Mouse (Mus musculus): ENCODE data around the gene Csnk1g2. TPM values are rescaled to one million over a fixed set of nuclear protein-coding genes. Genes with fewer than 3 reads are reported as not detected.

The Csnk1g2 gene
- polyA plus RNA-seq, 1 experiment from 2014 or later = 86.9 TPM

DNA sequence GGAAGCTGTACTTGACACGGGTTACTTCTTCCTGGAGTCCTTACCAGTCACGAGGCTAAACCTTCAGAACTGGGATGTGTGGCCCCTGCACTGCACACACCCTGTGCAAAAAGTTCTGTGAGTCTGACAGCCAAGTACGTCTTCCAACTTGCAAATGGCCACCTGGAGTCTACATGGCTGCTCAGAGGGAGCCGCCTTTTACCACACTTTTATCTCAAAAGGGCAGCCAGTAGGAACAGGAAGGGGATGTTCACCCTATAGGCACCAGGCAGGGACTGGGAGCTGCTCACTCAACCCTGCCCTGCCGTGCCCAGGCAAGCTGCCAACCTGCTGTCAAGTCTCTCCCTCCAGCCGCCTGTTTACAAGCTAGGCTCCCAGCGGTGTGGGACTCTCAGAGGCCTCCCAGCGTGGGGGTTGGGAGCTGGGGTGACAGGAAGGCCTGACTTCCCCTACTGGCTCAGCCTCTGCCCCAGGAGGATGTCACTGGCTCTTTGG is 55.4 kb downstream of the Csnk1g2 start, which contains the start of gene Mknk2:
Mknk2 (minus strand) TSS at position 171 of the 495 bp plus-strand sequence.
- H3K9me3 ChIP-seq (ENCODE audit: control insufficient read depth, low read length) = no peaks in the 10 kb centered on the region
- H3K9ac ChIP-seq (ENCODE audit: low read length) = peak within 1 kb of the TSS; percentile 77
- WGBS = 37% methylated on average over 8 of the region's 8 CpGs
- ATAC-seq (ENCODE audit: low FRiP score) = no peak
- peak within 1 kb of the TSS; percentile 98 for H3K4me3 ChIP-seq (ENCODE audit: low read depth, low read length)
- peak within 1 kb of the TSS; percentile 90 for H3K27ac ChIP-seq (ENCODE audit: low read depth, low read length)
- no peaks in the 10 kb centered on the region for H3K36me3 ChIP-seq (ENCODE audit: control insufficient read depth, insufficient read depth, low read length)
- H3K4me2 ChIP-seq = peak within 1 kb of the TSS; percentile 92
- DNase-seq (ENCODE audit: low spot score, missing footprints) = no peak
- H3K4me1 ChIP-seq (ENCODE audit: control insufficient read depth, insufficient read depth, low read length) = peaks cover 37% of the 10 kb centered on the region
- H3K27me3 ChIP-seq (ENCODE audit: control insufficient read depth, insufficient read depth, low read length) = no peaks in the 10 kb centered on the region

DNA sequence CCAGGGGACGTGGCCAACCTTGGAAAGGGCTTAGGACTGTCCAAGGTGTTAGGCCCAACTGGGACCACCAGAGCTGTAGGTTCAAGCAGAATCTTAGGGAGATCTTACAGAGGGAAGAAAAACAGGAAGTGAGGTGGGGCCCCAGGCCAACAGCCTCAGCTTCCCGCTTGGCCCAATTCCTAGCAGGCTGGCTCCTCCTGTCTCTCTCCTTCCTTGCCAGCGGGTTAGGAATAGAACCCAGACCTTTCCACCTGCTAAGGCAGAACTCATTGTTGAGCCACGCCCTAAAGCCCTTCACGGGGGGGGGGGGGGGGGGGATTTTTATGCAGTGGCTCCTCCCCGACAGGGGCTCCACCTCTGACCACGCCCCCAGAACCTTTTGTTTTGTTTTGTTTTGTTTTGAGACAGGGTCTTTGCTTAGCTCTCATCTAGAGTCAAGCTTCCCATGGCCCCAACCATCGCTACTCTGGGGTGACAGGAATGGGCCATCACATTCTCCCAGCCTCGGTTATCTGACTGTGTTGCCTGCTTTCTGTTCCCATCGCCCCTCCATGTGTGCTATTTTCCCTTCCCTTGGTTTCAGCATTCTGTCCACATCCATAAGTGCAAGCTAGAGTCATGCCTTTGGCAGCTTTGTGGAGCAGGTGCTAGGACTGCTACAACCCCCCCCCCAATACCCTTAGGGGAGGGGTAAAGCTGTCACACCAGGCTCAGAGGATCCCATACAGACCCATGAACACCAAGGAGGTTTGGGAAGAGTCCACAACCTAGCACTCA is 56.2 kb downstream of the Csnk1g2 start:
- H3K27me3 ChIP-seq (ENCODE audit: control insufficient read depth, insufficient read depth, low read length) = no peaks in the 10 kb centered on the region
- peak overlapping the region; percentile 20 for H3K9ac ChIP-seq (ENCODE audit: low read length)
- no peak for ATAC-seq (ENCODE audit: low FRiP score)
- DNase-seq (ENCODE audit: low spot score, missing footprints) = no peak
- WGBS = 51% methylated on average over 10 of the region's 10 CpGs
- no peaks in the 10 kb centered on the region for H3K36me3 ChIP-seq (ENCODE audit: control insufficient read depth, insufficient read depth, low read length)
- no peak overlapping the region; the same call in 1 of the 2 replicates for H3K27ac ChIP-seq (ENCODE audit: low read depth, low read length)
- no peak overlapping the region for H3K4me2 ChIP-seq
- H3K4me3 ChIP-seq (ENCODE audit: low read depth, low read length) = no peak overlapping the region
- peaks cover 32% of the 10 kb centered on the region for H3K4me1 ChIP-seq (ENCODE audit: control insufficient read depth, insufficient read depth, low read length)
- H3K9me3 ChIP-seq (ENCODE audit: control insufficient read depth, low read length) = no peaks in the 10 kb centered on the region

GRCm38 (mm10) chr10:80679556-80680259 is 57.1 kb downstream of the Csnk1g2 start:
- Histone ChIP-seq H3K4me1 (ENCODE audit: control insufficient read depth, insufficient read depth, low read length) (peaks cover 23% of the 10 kb centered on the region), H3K9me3 (ENCODE audit: control insufficient read depth, low read length) (no peaks in the 10 kb centered on the region), H3K27ac (ENCODE audit: low read depth, low read length) (no peak overlapping the region; the same call in 1 of the 2 replicates), H3K36me3 (ENCODE audit: control insufficient read depth, insufficient read depth, low read length) (no peaks in the 10 kb centered on the region), H3K27me3 (ENCODE audit: control insufficient read depth, insufficient read depth, low read length) (no peaks in the 10 kb centered on the region), H3K4me3 (ENCODE audit: low read depth, low read length) (no peak overlapping the region), H3K9ac (ENCODE audit: low read length) (peak overlapping the region; percentile 20; the same call in 1 of the 2 replicates), H3K4me2 (no peak overlapping the region)
- WGBS = 59% methylated on average over 9 of the region's 9 CpGs
- ATAC-seq (ENCODE audit: low FRiP score) (no peak), DNase-seq (ENCODE audit: low spot score, missing footprints) (no peak)

DNA sequence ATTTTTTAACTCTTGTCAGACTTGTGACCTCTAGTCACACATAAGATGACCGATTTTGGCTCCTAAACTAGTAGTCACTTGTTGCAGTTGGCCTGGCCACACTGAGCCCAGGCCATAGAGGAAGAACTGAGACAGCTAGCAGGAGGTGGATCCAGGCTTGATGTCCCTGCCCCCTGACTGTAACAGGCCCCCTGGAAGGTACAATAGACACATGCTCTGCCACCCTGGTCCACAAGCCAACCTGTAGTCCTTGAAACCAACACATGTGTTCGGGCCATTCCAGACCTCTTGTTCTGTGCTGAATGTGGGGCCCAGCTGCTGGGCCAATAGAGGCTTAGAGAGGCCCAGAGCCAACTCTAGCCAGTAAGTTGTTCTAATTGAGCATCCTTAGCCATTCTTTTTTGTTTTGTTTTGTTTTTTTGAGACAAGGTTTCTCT is 57.6 kb downstream of the Csnk1g2 start:
- DNase-seq (ENCODE audit: low spot score, missing footprints) = no peak
- ATAC-seq (ENCODE audit: low FRiP score) = no peak
- no peaks in the 10 kb centered on the region; the same call in 1 of the 2 replicates for H3K36me3 ChIP-seq (ENCODE audit: control insufficient read depth, insufficient read depth, low read length)
- H3K4me3 ChIP-seq (ENCODE audit: low read depth, low read length) = no peak overlapping the region
- no peak overlapping the region for H3K27ac ChIP-seq (ENCODE audit: low read depth, low read length)
- peaks cover 18% of the 10 kb centered on the region for H3K4me1 ChIP-seq (ENCODE audit: control insufficient read depth, insufficient read depth, low read length)
- no peaks in the 10 kb centered on the region for H3K9me3 ChIP-seq (ENCODE audit: control insufficient read depth, low read length)
- WGBS = 87% methylated on average over 2 of the region's 2 CpGs
- no peak overlapping the region for H3K4me2 ChIP-seq
- H3K27me3 ChIP-seq (ENCODE audit: control insufficient read depth, insufficient read depth, low read length) = no peaks in the 10 kb centered on the region
- H3K9ac ChIP-seq (ENCODE audit: low read length) = no peak overlapping the region

- Histone ChIP-seq H3K4me2 (no peak overlapping the region), H3K27me3 (ENCODE audit: control insufficient read depth, insufficient read depth, low read length) (no peaks in the 10 kb centered on the region), H3K4me3 (ENCODE audit: low read depth, low read length) (no peak overlapping the region), H3K36me3 (ENCODE audit: control insufficient read depth, insufficient read depth, low read length) (peaks cover 12% of the 10 kb centered on the region), H3K9ac (ENCODE audit: low read length) (no peak overlapping the region), H3K27ac (ENCODE audit: low read depth, low read length) (no peak overlapping the region), H3K4me1 (ENCODE audit: control insufficient read depth, insufficient read depth, low read length) (peaks cover 16% of the 10 kb centered on the region), H3K9me3 (ENCODE audit: control insufficient read depth, low read length) (no peaks in the 10 kb centered on the region)
- DNase-seq (ENCODE audit: low spot score, missing footprints) (no peak), ATAC-seq (ENCODE audit: low FRiP score) (no peak)
- WGBS = 94% methylated on average over 6 of the region's 6 CpGs
These were observed 59.4 kb downstream of the Csnk1g2 start for GRCm38 (mm10) chr10:80682003-80682402.

- whole genome bisulfite sequencing = 100% methylated on average over 1 of the region's 1 CpGs
- no peak overlapping the region for H3K4me3 ChIP-seq (ENCODE audit: low read depth, low read length)
- no peak overlapping the region for H3K9ac ChIP-seq (ENCODE audit: low read length)
- no peaks in the 10 kb centered on the region for H3K27me3 ChIP-seq (ENCODE audit: control insufficient read depth, insufficient read depth, low read length)
- DNase-seq (ENCODE audit: low spot score, missing footprints) (no peak), ATAC-seq (ENCODE audit: low FRiP score) (no peak)
- no peak overlapping the region for H3K4me2 ChIP-seq
- peaks cover 5% of the 10 kb centered on the region for H3K4me1 ChIP-seq (ENCODE audit: control insufficient read depth, insufficient read depth, low read length)
- no peak overlapping the region for H3K27ac ChIP-seq (ENCODE audit: low read depth, low read length)
- H3K36me3 ChIP-seq (ENCODE audit: control insufficient read depth, insufficient read depth, low read length) = peaks cover 12% of the 10 kb centered on the region
- H3K9me3 ChIP-seq (ENCODE audit: control insufficient read depth, low read length) = no peaks in the 10 kb centered on the region
These were observed 61.0 kb downstream of the Csnk1g2 start for GRCm38 (mm10) chr10:80683647-80684046.

DNA sequence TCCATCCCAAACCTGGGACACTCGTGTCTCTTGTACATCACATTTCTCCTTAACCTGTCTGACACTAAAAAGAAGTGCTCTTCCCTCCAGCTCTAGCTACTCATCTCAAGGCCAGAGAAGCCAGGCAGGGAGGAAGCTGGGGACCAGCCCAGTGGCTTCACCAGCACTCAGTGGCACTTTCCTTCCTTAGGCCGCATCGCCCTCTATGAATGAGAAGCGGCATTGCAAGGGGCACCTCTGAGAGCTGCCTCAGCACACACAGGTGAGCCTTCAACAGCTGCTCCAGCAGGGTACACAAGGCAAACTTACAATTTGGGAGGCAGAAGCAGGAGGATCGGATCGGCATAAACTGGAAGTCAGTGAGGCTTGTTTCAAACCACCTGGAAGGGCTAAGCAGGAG is 61.6 kb downstream of the Csnk1g2 start:
- no peaks in the 10 kb centered on the region for H3K9me3 ChIP-seq (ENCODE audit: control insufficient read depth, low read length)
- DNase-seq (ENCODE audit: low spot score, missing footprints) (no peak), ATAC-seq (ENCODE audit: low FRiP score) (no peak)
- no peak overlapping the region for H3K9ac ChIP-seq (ENCODE audit: low read length)
- no peaks in the 10 kb centered on the region for H3K27me3 ChIP-seq (ENCODE audit: control insufficient read depth, insufficient read depth, low read length)
- no peak overlapping the region for H3K4me2 ChIP-seq
- H3K27ac ChIP-seq (ENCODE audit: low read depth, low read length) = no peak overlapping the region
- peaks cover 12% of the 10 kb centered on the region for H3K36me3 ChIP-seq (ENCODE audit: control insufficient read depth, insufficient read depth, low read length)
- peaks cover under 1% of the 10 kb centered on the region; the same call in 1 of the 2 replicates for H3K4me1 ChIP-seq (ENCODE audit: control insufficient read depth, insufficient read depth, low read length)
- WGBS = 57% methylated on average over 6 of the region's 6 CpGs
- no peak overlapping the region for H3K4me3 ChIP-seq (ENCODE audit: low read depth, low read length)

DNA sequence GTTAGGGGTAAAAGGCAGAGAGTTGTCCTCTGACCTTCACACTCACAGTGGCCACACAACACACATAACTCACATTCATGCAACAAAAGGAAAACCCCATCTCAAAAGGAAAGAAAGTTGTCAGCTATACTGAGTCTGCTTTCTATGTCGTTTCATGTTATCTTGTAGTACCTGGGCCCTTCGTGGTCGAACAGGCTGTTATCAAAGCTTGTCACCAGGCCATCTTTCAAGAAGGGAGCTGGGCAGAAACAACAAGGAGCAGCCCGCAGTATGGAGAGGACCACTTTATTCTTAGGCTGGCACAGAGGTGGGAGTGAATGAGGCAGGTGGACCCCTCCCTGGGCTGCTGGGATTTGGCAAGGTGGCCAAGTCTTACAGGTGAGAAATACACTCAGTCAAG is 62.3 kb downstream of the Csnk1g2 start:
- Histone ChIP-seq H3K27ac (ENCODE audit: low read depth, low read length) (no peak overlapping the region), H3K4me1 (ENCODE audit: control insufficient read depth, insufficient read depth, low read length) (no peaks in the 10 kb centered on the region), H3K4me3 (ENCODE audit: low read depth, low read length) (no peak overlapping the region), H3K9ac (ENCODE audit: low read length) (no peak overlapping the region), H3K4me2 (no peak overlapping the region), H3K36me3 (ENCODE audit: control insufficient read depth, insufficient read depth, low read length) (peaks cover 20% of the 10 kb centered on the region), H3K9me3 (ENCODE audit: control insufficient read depth, low read length) (no peaks in the 10 kb centered on the region), H3K27me3 (ENCODE audit: control insufficient read depth, insufficient read depth, low read length) (no peaks in the 10 kb centered on the region)
- WGBS = 86% methylated on average over 4 of the region's 4 CpGs
- DNase-seq (ENCODE audit: low spot score, missing footprints) (no peak), ATAC-seq (ENCODE audit: low FRiP score) (no peak)

- DNase-seq (ENCODE audit: low spot score, missing footprints) (no peak), ATAC-seq (ENCODE audit: low FRiP score) (no peak)
- 96% methylated on average over 3 of the region's 3 CpGs for WGBS
- no peaks in the 10 kb centered on the region for H3K9me3 ChIP-seq (ENCODE audit: control insufficient read depth, low read length)
- no peaks in the 10 kb centered on the region for H3K4me1 ChIP-seq (ENCODE audit: control insufficient read depth, insufficient read depth, low read length)
- H3K27ac ChIP-seq (ENCODE audit: low read depth, low read length) = no peak overlapping the region
- H3K36me3 ChIP-seq (ENCODE audit: control insufficient read depth, insufficient read depth, low read length) = peaks cover 22% of the 10 kb centered on the region
- H3K4me2 ChIP-seq = no peak overlapping the region
- no peak overlapping the region for H3K4me3 ChIP-seq (ENCODE audit: low read depth, low read length)
- H3K27me3 ChIP-seq (ENCODE audit: control insufficient read depth, insufficient read depth, low read length) = no peaks in the 10 kb centered on the region
- H3K9ac ChIP-seq (ENCODE audit: low read length) = no peak overlapping the region
These were observed 64.0 kb downstream of the Csnk1g2 start for GRCm38 (mm10) chr10:80686617-80687016.
